Mouse (Mus musculus): ENCODE measurements around the gene Lrig1. TPM values are rescaled to one million over a fixed set of nuclear protein-coding genes. Genes with fewer than 3 reads are reported as not detected.

The Lrig1 gene
- polyA plus RNA-seq, 1 experiment from 2014 or later: 8.0 TPM

- Histone ChIP-seq H3K4me2 (peak overlapping the region; percentile 42), H3K27me3 (no peaks in the 10 kb centered on the region), H3K9me3 (replicated peaks) (no peaks in the 10 kb centered on the region), H3K9ac (no peak overlapping the region), H3K27ac (peak overlapping the region; percentile 67), H3K4me1 (replicated peaks) (peaks cover 65% of the 10 kb centered on the region), H3K36me3 (no peaks in the 10 kb centered on the region), H3K4me3 (no peak overlapping the region)
- WGBS: 21% methylated on average over 13 of the region's 13 CpGs
- ATAC-seq (replicated peaks; ENCODE audit: insufficient number of reproducible peaks, insufficient read depth, low FRiP score, low read depth): no peak
Observed at GRCm38 (mm10) chr6:94684844-94685557, 15.0 kb downstream of the Lrig1 start.

DNA sequence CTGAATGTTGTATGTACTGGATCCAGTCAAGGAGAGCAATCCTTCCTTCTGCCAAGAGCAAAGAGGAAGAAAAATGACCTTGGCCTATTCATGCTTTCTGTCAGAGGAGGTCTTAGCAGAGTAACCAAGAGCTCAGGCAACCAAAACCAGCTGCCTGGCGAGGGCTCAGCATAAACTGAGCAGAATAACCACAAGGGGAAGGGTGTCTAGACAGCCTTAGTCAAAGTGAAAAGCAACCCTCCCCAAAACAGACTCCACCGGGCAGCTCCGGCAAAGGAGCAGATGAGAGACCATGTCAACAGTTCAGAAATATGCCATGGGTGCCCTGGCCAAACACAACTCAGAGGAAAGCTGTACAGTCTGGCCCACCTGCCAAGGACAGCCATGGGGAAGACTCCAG, 16.3 kb downstream of the Lrig1 start:
- H3K4me2 ChIP-seq: peak overlapping the region; percentile 3; the same call in 1 of the 2 replicates
- no peak overlapping the region for H3K4me3 ChIP-seq
- no peak overlapping the region for H3K9ac ChIP-seq
- no peak for ATAC-seq (replicated peaks; ENCODE audit: insufficient number of reproducible peaks, insufficient read depth, low FRiP score, low read depth)
- 52% methylated on average over 3 of the region's 3 CpGs for WGBS
- no peak overlapping the region for H3K27ac ChIP-seq
- H3K4me1 ChIP-seq (replicated peaks): peaks cover 62% of the 10 kb centered on the region
- no peaks in the 10 kb centered on the region for H3K9me3 ChIP-seq (replicated peaks)
- no peaks in the 10 kb centered on the region for H3K27me3 ChIP-seq
- H3K36me3 ChIP-seq: no peaks in the 10 kb centered on the region

GRCm38 (mm10) chr6:94682270-94682618, 17.7 kb downstream of the Lrig1 start:
- H3K27me3 ChIP-seq: no peaks in the 10 kb centered on the region
- H3K9ac ChIP-seq: no peak overlapping the region
- H3K4me3 ChIP-seq: no peak overlapping the region
- no peak for ATAC-seq (replicated peaks; ENCODE audit: insufficient number of reproducible peaks, insufficient read depth, low FRiP score, low read depth)
- WGBS: 62% methylated on average over 6 of the region's 6 CpGs
- no peaks in the 10 kb centered on the region for H3K36me3 ChIP-seq
- H3K4me1 ChIP-seq (replicated peaks): peaks cover 70% of the 10 kb centered on the region
- H3K27ac ChIP-seq: no peak overlapping the region
- peak overlapping the region; percentile 17; the same call in 1 of the 2 replicates for H3K4me2 ChIP-seq
- H3K9me3 ChIP-seq (replicated peaks): no peaks in the 10 kb centered on the region

- Histone ChIP-seq H3K36me3 (no peaks in the 10 kb centered on the region), H3K4me3 (no peak overlapping the region), H3K9me3 (replicated peaks) (no peaks in the 10 kb centered on the region), H3K27ac (no peak overlapping the region), H3K4me2 (peak overlapping the region; percentile 17; the same call in 1 of the 2 replicates), H3K27me3 (no peaks in the 10 kb centered on the region), H3K4me1 (replicated peaks) (peaks cover 72% of the 10 kb centered on the region), H3K9ac (no peak overlapping the region)
- WGBS: 46% methylated on average over 15 of the region's 15 CpGs
- no peak for ATAC-seq (replicated peaks; ENCODE audit: insufficient number of reproducible peaks, insufficient read depth, low FRiP score, low read depth)
Observed at GRCm38 (mm10) chr6:94681446-94682269, 18.3 kb downstream of the Lrig1 start.

DNA sequence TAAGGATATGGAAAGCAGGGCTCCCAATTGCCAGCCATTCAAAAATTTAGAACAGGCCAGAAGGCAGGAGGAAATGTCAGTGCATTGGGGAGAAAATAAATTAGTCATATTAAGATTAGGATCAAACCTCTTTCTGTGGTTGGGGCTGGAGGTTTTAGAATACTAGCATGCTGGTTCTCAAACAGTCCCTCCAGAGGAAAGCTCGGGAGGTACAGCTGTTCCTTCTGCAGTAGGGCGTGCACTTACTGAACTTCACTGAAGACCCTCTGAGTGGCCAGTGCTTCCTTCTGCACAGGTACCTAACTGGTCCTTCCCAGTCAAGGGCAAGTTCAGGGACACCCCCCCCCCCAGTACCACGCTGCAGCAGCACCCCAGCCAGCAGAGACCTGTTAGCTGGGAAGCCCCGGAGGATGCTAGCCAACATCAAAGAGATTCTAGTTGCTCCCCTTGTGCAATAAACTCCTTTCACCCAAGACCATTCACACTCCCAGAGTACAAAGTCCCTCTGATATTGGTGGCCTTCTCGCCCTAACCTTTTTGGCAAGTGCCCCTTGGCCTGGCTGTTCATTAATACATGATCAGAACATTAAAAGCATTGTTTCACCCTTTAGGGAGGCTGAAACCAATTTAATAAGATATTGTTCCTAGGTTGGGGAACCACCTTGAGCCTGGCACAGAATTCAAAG, 19.1 kb downstream of the Lrig1 start:
- Histone ChIP-seq H3K27ac (no peak overlapping the region), H3K4me1 (replicated peaks) (peaks cover 74% of the 10 kb centered on the region), H3K9ac (no peak overlapping the region), H3K27me3 (no peaks in the 10 kb centered on the region), H3K36me3 (no peaks in the 10 kb centered on the region), H3K4me2 (no peak overlapping the region), H3K9me3 (replicated peaks) (no peaks in the 10 kb centered on the region), H3K4me3 (no peak overlapping the region)
- ATAC-seq (replicated peaks; ENCODE audit: insufficient number of reproducible peaks, insufficient read depth, low FRiP score, low read depth): no peak
- 69% methylated on average over 5 of the region's 5 CpGs for WGBS

- Histone ChIP-seq H3K36me3 (no peaks in the 10 kb centered on the region), H3K27ac (no peak overlapping the region), H3K27me3 (no peaks in the 10 kb centered on the region), H3K4me2 (no peak overlapping the region), H3K4me1 (replicated peaks) (peaks cover 67% of the 10 kb centered on the region), H3K9ac (no peak overlapping the region), H3K9me3 (replicated peaks) (no peaks in the 10 kb centered on the region), H3K4me3 (no peak overlapping the region)
- 72% methylated on average over 1 of the region's 1 CpGs for WGBS
- ATAC-seq (replicated peaks; ENCODE audit: insufficient number of reproducible peaks, insufficient read depth, low FRiP score, low read depth): no peak
Observed at GRCm38 (mm10) chr6:94679249-94679648, 20.7 kb downstream of the Lrig1 start.

- no peak overlapping the region for H3K9ac ChIP-seq
- no peak overlapping the region for H3K4me2 ChIP-seq
- H3K9me3 ChIP-seq (replicated peaks): no peaks in the 10 kb centered on the region
- no peak overlapping the region for H3K27ac ChIP-seq
- H3K36me3 ChIP-seq: no peaks in the 10 kb centered on the region
- no peak for ATAC-seq (replicated peaks; ENCODE audit: insufficient number of reproducible peaks, insufficient read depth, low FRiP score, low read depth)
- peaks cover 67% of the 10 kb centered on the region for H3K4me1 ChIP-seq (replicated peaks)
- H3K27me3 ChIP-seq: no peaks in the 10 kb centered on the region
- no peak overlapping the region for H3K4me3 ChIP-seq
- WGBS: 42% methylated on average over 6 of the region's 6 CpGs
Observed at GRCm38 (mm10) chr6:94678377-94679164, 21.4 kb downstream of the Lrig1 start.

DNA sequence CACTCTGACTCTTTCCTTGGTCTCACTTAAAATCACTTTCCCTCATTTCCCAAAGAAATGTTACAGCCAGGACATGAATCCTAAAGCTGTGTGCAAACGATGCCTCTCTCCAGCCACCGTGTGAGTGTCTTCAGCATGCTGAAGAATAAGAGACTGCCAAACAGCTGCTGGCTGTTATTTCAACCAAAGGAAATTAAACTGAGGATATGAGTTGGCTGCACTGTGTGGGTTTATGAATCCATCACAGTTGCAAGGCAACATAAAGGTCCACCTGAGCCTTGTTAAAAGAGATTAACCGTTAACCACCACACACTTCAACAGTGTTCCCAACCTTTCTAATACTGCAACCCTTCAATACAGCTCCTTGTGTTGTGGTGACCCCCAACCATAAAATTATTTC, 22.5 kb downstream of the Lrig1 start:
- ATAC-seq (replicated peaks; ENCODE audit: insufficient number of reproducible peaks, insufficient read depth, low FRiP score, low read depth): no peak
- H3K4me3 ChIP-seq: no peak overlapping the region
- no peaks in the 10 kb centered on the region for H3K36me3 ChIP-seq
- H3K27me3 ChIP-seq: no peaks in the 10 kb centered on the region
- WGBS: 44% methylated on average over 3 of the region's 3 CpGs
- H3K27ac ChIP-seq: 0 out of 2 replicates have a peak overlapping the region, but pooled peaks have one; percentile 5
- no peaks in the 10 kb centered on the region for H3K9me3 ChIP-seq (replicated peaks)
- H3K9ac ChIP-seq: no peak overlapping the region
- peaks cover 64% of the 10 kb centered on the region for H3K4me1 ChIP-seq (replicated peaks)
- 0 out of 2 replicates have a peak overlapping the region, but pooled peaks have one; percentile 4 for H3K4me2 ChIP-seq

- no peaks in the 10 kb centered on the region for H3K9me3 ChIP-seq (replicated peaks)
- H3K4me2 ChIP-seq: 0 out of 2 replicates have a peak overlapping the region, but pooled peaks have one; percentile 4
- H3K4me3 ChIP-seq: no peak overlapping the region
- 0 out of 2 replicates have a peak overlapping the region, but pooled peaks have one; percentile 5 for H3K27ac ChIP-seq
- 43% methylated on average over 3 of the region's 3 CpGs for WGBS
- no peak for ATAC-seq (replicated peaks; ENCODE audit: insufficient number of reproducible peaks, insufficient read depth, low FRiP score, low read depth)
- H3K4me1 ChIP-seq (replicated peaks): peaks cover 58% of the 10 kb centered on the region
- H3K9ac ChIP-seq: no peak overlapping the region
- H3K27me3 ChIP-seq: no peaks in the 10 kb centered on the region
- no peaks in the 10 kb centered on the region for H3K36me3 ChIP-seq
Observed at GRCm38 (mm10) chr6:94676840-94677239, 23.1 kb downstream of the Lrig1 start.

DNA sequence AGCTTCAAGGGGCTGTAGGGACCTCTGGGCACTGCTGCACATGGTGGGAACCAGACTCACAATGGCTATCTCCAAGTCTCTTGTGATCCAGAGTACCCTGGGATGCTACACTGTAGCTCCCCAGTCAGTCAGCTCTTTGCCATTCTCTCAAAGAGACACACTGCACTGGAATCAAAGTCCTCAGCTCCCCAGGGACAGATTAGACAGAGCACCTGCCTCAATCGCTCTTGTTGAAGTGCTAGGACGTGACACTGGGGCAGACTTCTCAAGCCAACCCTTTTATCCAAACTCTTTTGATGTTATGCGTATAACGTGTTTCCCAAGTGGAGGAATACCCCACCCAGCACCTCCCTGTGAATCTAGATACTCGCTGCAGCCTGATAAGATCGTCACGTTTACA, 23.7 kb downstream of the Lrig1 start:
- Histone ChIP-seq H3K27me3 (no peaks in the 10 kb centered on the region), H3K4me3 (no peak overlapping the region), H3K9ac (no peak overlapping the region), H3K36me3 (no peaks in the 10 kb centered on the region), H3K4me1 (replicated peaks) (peaks cover 53% of the 10 kb centered on the region), H3K9me3 (replicated peaks) (no peaks in the 10 kb centered on the region), H3K4me2 (0 out of 2 replicates have a peak overlapping the region, but pooled peaks have one; percentile 13), H3K27ac (no peak overlapping the region)
- WGBS: 30% methylated on average over 7 of the region's 7 CpGs
- no peak for ATAC-seq (replicated peaks; ENCODE audit: insufficient number of reproducible peaks, insufficient read depth, low FRiP score, low read depth)
